Mouse (Mus musculus) E14TG2a.4 (cell line): ENCODE results near the gene Laptm4a.

Experiments
- CTCF ChIP-seq: conservative IDR thresholded peaks from 2 replicates; pipeline ENCODE4 v1.5.1; 2014; ENCODE audit warnings: low read length
- NANOG ChIP-seq: IDR thresholded peaks from 2 replicates; pipeline ENCODE4 v1.6.1; 2014; ENCODE audit warnings: borderline replicate concordance, low read length, mixed read lengths

- TF ChIP-seq CTCF (no peak), NANOG (no peak)
Measured at GRCm38 (mm10) chr12:8947714-8948464, 26.4 kb downstream of the Laptm4a start, which contains the start of gene Matn3.
